In the genomic region with DNA sequence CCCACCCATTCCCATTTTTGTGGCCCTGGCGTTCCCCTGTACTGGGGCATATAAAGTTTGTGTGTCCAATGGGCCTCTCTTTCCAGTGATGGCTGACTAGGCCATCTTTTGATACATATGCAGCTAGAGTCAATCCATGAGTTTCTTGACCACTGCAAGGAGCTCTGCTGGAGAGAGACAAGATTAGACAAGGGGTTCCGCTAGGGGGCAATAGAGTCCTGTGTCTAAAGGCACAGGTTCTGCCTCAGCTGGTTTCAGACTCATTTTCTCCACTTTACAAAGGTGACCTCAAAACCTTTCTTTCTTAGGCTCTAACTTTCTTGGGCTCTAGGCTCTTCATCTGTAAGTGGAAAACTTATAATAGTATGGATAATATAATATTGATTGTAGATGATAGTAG, we compare ENCODE assay signal across 9 mouse cellular contexts. TPM values are rescaled to one million over a fixed set of nuclear protein-coding genes. Genes with fewer than 3 reads are reported as not detected.
DNase-seq lines count a peak whose midpoint lies in the region; ATAC-seq and TF ChIP-seq lines count a peak whose summit lies in the region.
"Not testable (repeated sequence)": the region's sequence is repeated elsewhere in the genome, so short reads cannot be mapped to it uniquely, and the experiment has no call there.
"Had no signal": no experiment of that assay in that cellular context is flagged by ENCODE, and none has a peak within 500 bp of the region (broad histone marks: within the 10 kb centered on the region; RNA-seq: fewer than 3 reads in every experiment).

No protein-coding gene starts in this region.

- not testable (repeated sequence) for H3K9me3 ChIP-seq in MEL (replicated peaks; ENCODE audit: insufficient read depth, low read length); forebrain, embryonic 14.5 days (replicated peaks; ENCODE audit: control insufficient read depth, low read length); hindbrain, embryonic 12.5 days (replicated peaks); lung, postnatal 0 days (ENCODE audit: low read length)

- H3K9ac ChIP-seq in MEL (ENCODE audit: control insufficient read depth, low read depth, low read length, poor library complexity, severe bottlenecking); forebrain, embryonic 14.5 days (ENCODE audit: low read length); hindbrain, embryonic 12.5 days; lung, postnatal 0 days (replicated peaks; ENCODE audit: low read depth): not testable (repeated sequence)

- H3K4me3 ChIP-seq in MEL (ENCODE audit: control insufficient read depth in 1 of 2, insufficient read depth in 1 of 2, low read depth in 2 of 2, low read length in 2 of 2); forebrain, embryonic 14.5 days (ENCODE audit: low read depth, low read length); hindbrain, embryonic 12.5 days; lung, postnatal 0 days (ENCODE audit: low read depth, low read length): not testable (repeated sequence)

- 13% methylated on average over 2 of the region's 2 CpGs for WGBS in forebrain, embryonic 14.5 days
- 13% methylated on average over 2 of the region's 2 CpGs for WGBS in hindbrain, embryonic 12.5 days
- 0% methylated on average over 1 of the region's 2 CpGs for WGBS in lung, postnatal 0 days

- ATAC-seq in forebrain, embryonic 14.5 days, result peak; percentile 68; the same call in 1 of the 2 replicates
- peak; percentile 60; the same call in 1 of the 2 replicates for ATAC-seq in hindbrain, embryonic 12.5 days (ENCODE audit: low FRiP score)
- peak; percentile 60 for ATAC-seq in lung, postnatal 0 days

- H3K27me3 ChIP-seq in MEL (ENCODE audit: control insufficient read depth in 1 of 2, insufficient read depth in 2 of 2, low read length in 2 of 2); forebrain, embryonic 14.5 days (replicated peaks; ENCODE audit: control insufficient read depth, insufficient read depth, low read length); hindbrain, embryonic 12.5 days; lung, postnatal 0 days (replicated peaks; ENCODE audit: insufficient read depth, low read length): not testable (repeated sequence)

- not testable (repeated sequence) for H3K36me3 ChIP-seq in MEL (ENCODE audit: control insufficient read depth in 1 of 2, insufficient read depth in 2 of 2, low read length in 2 of 2); forebrain, embryonic 14.5 days (ENCODE audit: control insufficient read depth, insufficient read depth, low read length); hindbrain, embryonic 12.5 days; lung, postnatal 0 days (ENCODE audit: insufficient read depth, low read length)

- not testable (repeated sequence) for H3K27ac ChIP-seq in MEL (ENCODE audit: control insufficient read depth, low read depth, low read length); forebrain, embryonic 14.5 days (ENCODE audit: low read depth, low read length); hindbrain, embryonic 12.5 days; lung, postnatal 0 days (ENCODE audit: low read length)

- TF ChIP-seq CTCF in MEL (IDR thresholded peaks at IDR 0.05 in 2 of 3, conservative IDR thresholded peaks at IDR 0.05 in 1 of 3; ENCODE audit: control insufficient read depth in 1 of 3, insufficient read depth in 1 of 3, low read depth in 2 of 3, low read length in 3 of 3, poor library complexity in 1 of 3, severe bottlenecking in 1 of 3), result peak; percentile 75 to 83 (median 76)
- peak; percentile 85 for TF ChIP-seq CTCF in lung, postnatal 0 days (IDR thresholded peaks at IDR 0.05)

- H3K79me2 ChIP-seq in MEL (ENCODE audit: control insufficient read depth, insufficient read depth, low read length, poor library complexity), result not testable (repeated sequence)

- DNase-seq in MEL (ENCODE audit: low read depth, low spot score), result peak; percentile 79
- DNase-seq in cerebellum, adult 11 months, result peak; percentile 62
- DNase-seq in forebrain, embryonic 14.5 days (ENCODE audit: low spot score), result peak; percentile 80
- peak; percentile 41 for DNase-seq in layer of hippocampus, adult 9-11 months
- DNase-seq in lung, postnatal 0 days (ENCODE audit: low spot score), result peak; percentile 88
- peak; percentile 45 for DNase-seq in retina, adult 2 months (ENCODE audit: low read depth, low spot score)
- peak; percentile 83 for DNase-seq in thymus, postnatal 0 days (ENCODE audit: low spot score)

- TF ChIP-seq EP300 in MEL (IDR thresholded peaks at IDR 0.05; ENCODE audit: low read depth in 1 of 2, low read length in 2 of 2); lung, postnatal 0 days (IDR thresholded peaks at IDR 0.05): not testable (repeated sequence)

- not testable (repeated sequence) for H3K4me2 ChIP-seq in forebrain, embryonic 14.5 days (ENCODE audit: low read length); hindbrain, embryonic 12.5 days (replicated peaks); lung, postnatal 0 days (replicated peaks; ENCODE audit: low read depth, low read length)

- H3K4me1 ChIP-seq in MEL (ENCODE audit: control insufficient read depth in 1 of 2, insufficient read depth in 2 of 2, low read length in 2 of 2); forebrain, embryonic 14.5 days (ENCODE audit: control insufficient read depth, insufficient read depth, low read length); hindbrain, embryonic 12.5 days; lung, postnatal 0 days (ENCODE audit: insufficient read depth, low read depth, low read length): not testable (repeated sequence)

- TF ChIP-seq RAD21 in MEL (IDR thresholded peaks at IDR 0.05; ENCODE audit: low read depth, low read length), result peak; percentile 88

- TF ChIP-seq POLR2A in MEL (IDR thresholded peaks at IDR 0.05; ENCODE audit: control insufficient read depth in 1 of 2, insufficient read depth in 1 of 2, low read depth in 1 of 2, low read length in 2 of 2, poor library complexity in 1 of 2), result not testable (repeated sequence)

TF ChIP-seq in MEL, 35 proteins besides CTCF, POLR2A, EP300 and RAD21:
- TF ChIP-seq ZC3H11A (IDR thresholded peaks at IDR 0.05; ENCODE audit: low read depth, low read length), result peak; percentile 62; the same call in 1 of the 2 replicates
- 0 out of 2 replicates have a peak, but pooled peaks have one; percentile 15 for TF ChIP-seq SIN3A (IDR thresholded peaks at IDR 0.05; ENCODE audit: low read length)
- TF ChIP-seq SMC3 (IDR thresholded peaks at IDR 0.05; ENCODE audit: low read depth, low read length), result peak; percentile 69

RNA-seq across cellular contexts. Expression of a gene that starts 13.3 kb away (rescaled TPM):
- total RNA-seq in MEL (2012; rRNA removed), result 30.5 and 32.9 TPM in 2 replicates
- polyA plus RNA-seq in MEL (2012; ENCODE audit: insufficient read depth in 1 of 2, insufficient read length in 2 of 2, low read depth in 1 of 2, low replicate concordance in 2 of 2, missing spikeins in 1 of 2), result 10 to 100 TPM in 1 of 2 experiments, not detected in 1; 44.8 TPM
- 55.6 and 56.9 TPM in 2 replicates for polyA plus RNA-seq in forebrain, embryonic 14.5 days (2014; fragmentation: Nextera tagmentation; extraction: Ambion mirVana)
- polyA plus RNA-seq in hindbrain, embryonic 12.5 days (2016; fragmentation: Nextera tagmentation; extraction: Ambion mirVana), result 60.0 and 60.3 TPM in 2 replicates
- polyA plus RNA-seq in lung, postnatal 0 days (2015; fragmentation: Nextera tagmentation; extraction: Ambion mirVana), result 38.5 and 43.2 TPM in 2 replicates
- 90.1 and 102 TPM in 2 replicates for polyA plus RNA-seq in thymus, postnatal 0 days (2015; fragmentation: Nextera tagmentation; extraction: Ambion mirVana)

RNA-seq across cellular contexts. Expression of a gene that starts 50.4 kb away (rescaled TPM):
- total RNA-seq in MEL (2012; rRNA removed), result 0.15 and 0.20 TPM in 2 replicates
- polyA plus RNA-seq in MEL (2012; ENCODE audit: insufficient read depth in 1 of 2, insufficient read length in 2 of 2, low read depth in 1 of 2, low replicate concordance in 2 of 2, missing spikeins in 1 of 2), result under 1 TPM in 1 of 2 experiments, not detected in 1; 0.06 TPM
- polyA plus RNA-seq in forebrain, embryonic 14.5 days (2014; fragmentation: Nextera tagmentation; extraction: Ambion mirVana), result not detected in 2 replicates
- polyA plus RNA-seq in hindbrain, embryonic 12.5 days (2016; fragmentation: Nextera tagmentation; extraction: Ambion mirVana), result 0.21 TPM in 1 of 2 replicates, not detected in the other
- polyA plus RNA-seq in lung, postnatal 0 days (2015; fragmentation: Nextera tagmentation; extraction: Ambion mirVana), result 0.32 and 0.42 TPM in 2 replicates
- polyA plus RNA-seq in thymus, postnatal 0 days (2015; fragmentation: Nextera tagmentation; extraction: Ambion mirVana), result 5.5 and 6.3 TPM in 2 replicates
- total RNA-seq: layer of hippocampus, adult 8-10 months had no signal
